In genomic region chr5:110860445-110860844, GRCm38 (mm10) we compare ENCODE assay signal across 26 mouse cellular contexts. TPM values are rescaled to one million over a fixed set of nuclear protein-coding genes. Genes with fewer than 3 reads are reported as not detected.
DNase-seq lines count a peak whose midpoint lies in the region; ATAC-seq and TF ChIP-seq lines count a peak whose summit lies in the region.
"Had no signal": no experiment of that assay in that cellular context is flagged by ENCODE, and none has a peak within 500 bp of the region (broad histone marks: within the 10 kb centered on the region; RNA-seq: fewer than 3 reads in every experiment).

No protein-coding gene starts in this region.

- peaks cover 32% of the 10 kb centered on the region for H3K36me3 ChIP-seq in embryonic facial prominence, embryonic 12.5 days
- H3K36me3 ChIP-seq in embryonic facial prominence, embryonic 10.5 days (replicated peaks), result peaks cover 92% of the 10 kb centered on the region
- H3K36me3 ChIP-seq in heart, embryonic 13.5 days, result peaks cover 51% of the 10 kb centered on the region
- H3K36me3 ChIP-seq in hindbrain, postnatal 0 days (ENCODE audit: insufficient read depth, low read length), result no peaks in the 10 kb centered on the region
- H3K36me3 ChIP-seq in hindbrain, embryonic 10.5 days, result peaks cover 88% of the 10 kb centered on the region
- H3K36me3 ChIP-seq in midbrain, postnatal 0 days (ENCODE audit: insufficient read depth, low read length), result no peaks in the 10 kb centered on the region
- H3K36me3 ChIP-seq in midbrain, embryonic 11.5 days (ENCODE audit: control insufficient read depth, insufficient read depth, low read length), result peaks cover 4% of the 10 kb centered on the region; the same call in 1 of the 2 replicates

- ATAC-seq in embryonic facial prominence, embryonic 12.5 days (ENCODE audit: insufficient number of reproducible peaks, insufficient read depth, low FRiP score, low TSS enrichment), result no peak
- ATAC-seq in heart, embryonic 13.5 days (ENCODE audit: extremely low read depth, insufficient number of reproducible peaks, low FRiP score, low TSS enrichment), result no peak
- ATAC-seq in hindbrain, postnatal 0 days, result no peak
- no peak for ATAC-seq in midbrain, postnatal 0 days (ENCODE audit: low FRiP score)
- ATAC-seq in midbrain, embryonic 11.5 days (ENCODE audit: low FRiP score), result no peak
- ATAC-seq: activated CD4-positive, CD25-positive, alpha-beta regulatory T cell, adult 4 months; forebrain, embryonic 13.5 days; hindbrain, embryonic 16.5 days; intestine, embryonic 16.5 days; liver, postnatal 0 days had no signal

- no peak overlapping the region for H3K4me3 ChIP-seq in embryonic facial prominence, embryonic 12.5 days
- no peak overlapping the region for H3K4me3 ChIP-seq in embryonic facial prominence, embryonic 10.5 days
- H3K4me3 ChIP-seq in heart, embryonic 13.5 days, result no peak overlapping the region
- H3K4me3 ChIP-seq in hindbrain, postnatal 0 days (ENCODE audit: low read length), result no peak overlapping the region
- no peak overlapping the region for H3K4me3 ChIP-seq in hindbrain, embryonic 10.5 days
- H3K4me3 ChIP-seq in midbrain, postnatal 0 days (ENCODE audit: low read depth, low read length), result no peak overlapping the region
- H3K4me3 ChIP-seq in midbrain, embryonic 11.5 days (ENCODE audit: low read depth, low read length), result no peak overlapping the region
- H3K4me3 ChIP-seq: embryonic facial prominence, embryonic 13.5 days; erythroblast, embryonic 14.5 days; forebrain, embryonic 13.5 days; kidney, embryonic 15.5 days; limb, embryonic 10.5 days; midbrain, embryonic 12.5 days had no signal

- no peak overlapping the region for H3K4me2 ChIP-seq in embryonic facial prominence, embryonic 12.5 days (replicated peaks)
- H3K4me2 ChIP-seq in heart, embryonic 13.5 days, result no peak overlapping the region
- no peak overlapping the region for H3K4me2 ChIP-seq in hindbrain, postnatal 0 days (ENCODE audit: low read depth, low read length)
- no peak overlapping the region for H3K4me2 ChIP-seq in midbrain, postnatal 0 days (ENCODE audit: low read depth, low read length, poor library complexity, severe bottlenecking)
- no peak overlapping the region for H3K4me2 ChIP-seq in midbrain, embryonic 11.5 days
- H3K4me2 ChIP-seq: embryonic facial prominence, embryonic 13.5 days; forebrain, embryonic 13.5 days; kidney, embryonic 15.5 days; liver, embryonic 11.5 days; midbrain, embryonic 12.5 days had no signal

- H3K9me3 ChIP-seq in embryonic facial prominence, embryonic 12.5 days, result no peaks in the 10 kb centered on the region
- no peaks in the 10 kb centered on the region for H3K9me3 ChIP-seq in embryonic facial prominence, embryonic 10.5 days
- no peaks in the 10 kb centered on the region for H3K9me3 ChIP-seq in heart, embryonic 13.5 days
- no peaks in the 10 kb centered on the region for H3K9me3 ChIP-seq in hindbrain, postnatal 0 days (ENCODE audit: low read length)
- H3K9me3 ChIP-seq in hindbrain, embryonic 10.5 days, result no peaks in the 10 kb centered on the region
- no peaks in the 10 kb centered on the region for H3K9me3 ChIP-seq in midbrain, postnatal 0 days (ENCODE audit: low read length)
- H3K9me3 ChIP-seq in midbrain, embryonic 11.5 days (ENCODE audit: control insufficient read depth, low read length), result no peaks in the 10 kb centered on the region
- H3K9me3 ChIP-seq: embryonic facial prominence, embryonic 13.5 days; forebrain, embryonic 13.5 days; kidney, embryonic 15.5 days; limb, embryonic 10.5 days; midbrain, embryonic 12.5 days had no signal

- H3K4me1 ChIP-seq in embryonic facial prominence, embryonic 12.5 days, result no peaks in the 10 kb centered on the region
- H3K4me1 ChIP-seq in embryonic facial prominence, embryonic 10.5 days, result peaks cover 13% of the 10 kb centered on the region
- H3K4me1 ChIP-seq in heart, embryonic 13.5 days, result peaks cover 29% of the 10 kb centered on the region
- no peaks in the 10 kb centered on the region for H3K4me1 ChIP-seq in hindbrain, postnatal 0 days (ENCODE audit: insufficient read depth, low read length)
- H3K4me1 ChIP-seq in hindbrain, embryonic 10.5 days (replicated peaks), result 0 out of 2 replicates have a peak, but pooled peaks cover 4% of the 10 kb centered on the region
- H3K4me1 ChIP-seq in midbrain, postnatal 0 days (ENCODE audit: insufficient read depth, low read length), result no peaks in the 10 kb centered on the region
- H3K4me1 ChIP-seq in midbrain, embryonic 11.5 days (ENCODE audit: control insufficient read depth, insufficient read depth, low read length), result no peaks in the 10 kb centered on the region
- H3K4me1 ChIP-seq: forebrain, embryonic 13.5 days; limb, embryonic 10.5 days; midbrain, embryonic 12.5 days had no signal

- TF ChIP-seq CTCF in hindbrain, postnatal 0 days (IDR thresholded peaks at IDR 0.05; ENCODE audit: low read depth), result no peak
- no peak for TF ChIP-seq CTCF in midbrain, postnatal 0 days (IDR thresholded peaks at IDR 0.05)

- 87% methylated on average over 5 of the region's 5 CpGs for WGBS in embryonic facial prominence, embryonic 12.5 days
- 87% methylated on average over 5 of the region's 5 CpGs for WGBS in embryonic facial prominence, embryonic 10.5 days
- WGBS in heart, embryonic 13.5 days, result 73% methylated on average over 5 of the region's 5 CpGs
- WGBS in hindbrain, postnatal 0 days, result 88% methylated on average over 5 of the region's 5 CpGs
- WGBS in hindbrain, embryonic 10.5 days, result 93% methylated on average over 5 of the region's 5 CpGs
- WGBS in midbrain, postnatal 0 days, result 88% methylated on average over 5 of the region's 5 CpGs
- 92% methylated on average over 5 of the region's 5 CpGs for WGBS in midbrain, embryonic 11.5 days

- 0 out of 2 replicates have a peak overlapping the region, but pooled peaks have one; percentile 82 for H3K27ac ChIP-seq in embryonic facial prominence, embryonic 12.5 days
- H3K27ac ChIP-seq in embryonic facial prominence, embryonic 10.5 days (replicated peaks), result no peak overlapping the region
- H3K27ac ChIP-seq in heart, embryonic 13.5 days (replicated peaks), result peak overlapping the region; percentile 83; the same call in 1 of the 2 replicates
- H3K27ac ChIP-seq in hindbrain, postnatal 0 days, result peak overlapping the region; percentile 81; the same call in 1 of the 2 replicates
- H3K27ac ChIP-seq in hindbrain, embryonic 10.5 days, result no peak overlapping the region
- peak overlapping the region; percentile 65 for H3K27ac ChIP-seq in midbrain, postnatal 0 days (ENCODE audit: low read depth, low read length)
- no peak overlapping the region for H3K27ac ChIP-seq in midbrain, embryonic 11.5 days (ENCODE audit: low read depth, low read length)
- H3K27ac ChIP-seq: forebrain, embryonic 13.5 days; limb, embryonic 10.5 days; midbrain, embryonic 12.5 days had no signal

- intact Hi-C loops in heart, postnatal 14 days (cut with DNase I), result loop anchor here (2.0 kb wide), 1 partner anchor 18 kb away; the partner anchor contains the start of gene Ttc28

- H3K27me3 ChIP-seq in embryonic facial prominence, embryonic 12.5 days, result no peaks in the 10 kb centered on the region
- no peaks in the 10 kb centered on the region for H3K27me3 ChIP-seq in embryonic facial prominence, embryonic 10.5 days (replicated peaks; ENCODE audit: low read depth, poor library complexity, severe bottlenecking)
- no peaks in the 10 kb centered on the region for H3K27me3 ChIP-seq in heart, embryonic 13.5 days (replicated peaks)
- no peaks in the 10 kb centered on the region for H3K27me3 ChIP-seq in hindbrain, postnatal 0 days (ENCODE audit: insufficient read depth, low read length)
- H3K27me3 ChIP-seq in hindbrain, embryonic 10.5 days (ENCODE audit: insufficient read depth, poor library complexity, severe bottlenecking), result no peaks in the 10 kb centered on the region
- no peaks in the 10 kb centered on the region for H3K27me3 ChIP-seq in midbrain, postnatal 0 days (ENCODE audit: insufficient read depth, low read length)
- no peaks in the 10 kb centered on the region for H3K27me3 ChIP-seq in midbrain, embryonic 11.5 days (ENCODE audit: control insufficient read depth, insufficient read depth, low read length)
- H3K27me3 ChIP-seq: embryonic facial prominence, embryonic 13.5 days; forebrain, embryonic 13.5 days; kidney, embryonic 15.5 days; midbrain, embryonic 12.5 days had no signal

- DNase-seq in embryonic facial prominence, embryonic 10.5 days (ENCODE audit: low spot score), result no peak
- no peak for DNase-seq in heart, postnatal 14 days
- DNase-seq in hindbrain, postnatal 0 days (ENCODE audit: low spot score), result no peak
- no peak for DNase-seq in hindbrain, embryonic 10.5 days (ENCODE audit: low spot score)
- no peak for DNase-seq in midbrain, postnatal 0 days (ENCODE audit: low spot score)
- no peak for DNase-seq in midbrain, embryonic 11.5 days (ENCODE audit: low spot score, missing footprints)
- DNase-seq: adrenal gland, adult 8-10 months; cerebellum, adult 18-20 months; cerebellum, postnatal 14 days; gastrocnemius, postnatal 10 days; layer of hippocampus, adult 9-11 months; liver, postnatal 0 days; lung, postnatal 14 days; right cerebral cortex, postnatal 14 days had no signal

- H3K9ac ChIP-seq in embryonic facial prominence, embryonic 12.5 days, result no peak overlapping the region
- H3K9ac ChIP-seq in heart, embryonic 13.5 days, result no peak overlapping the region
- no peak overlapping the region for H3K9ac ChIP-seq in hindbrain, postnatal 0 days (replicated peaks; ENCODE audit: low read length)
- H3K9ac ChIP-seq in midbrain, postnatal 0 days (replicated peaks; ENCODE audit: low read length, poor library complexity, severe bottlenecking), result no peak overlapping the region
- no peak overlapping the region for H3K9ac ChIP-seq in midbrain, embryonic 11.5 days (ENCODE audit: low read length)
- H3K9ac ChIP-seq: embryonic facial prominence, embryonic 13.5 days; forebrain, embryonic 13.5 days; kidney, embryonic 15.5 days; liver, postnatal 0 days; midbrain, embryonic 12.5 days had no signal

RNA-seq across cellular contexts. Expression of gene Ttc28, which starts 19.2 kb away (rescaled TPM):
- 21.2 and 23.4 TPM in 2 replicates for polyA plus RNA-seq in embryonic facial prominence, embryonic 12.5 days (2016; fragmentation: Nextera tagmentation; extraction: Ambion mirVana)
- 12.8 and 13.3 TPM in 2 replicates for polyA plus RNA-seq in embryonic facial prominence, embryonic 10.5 days (2016; fragmentation: Nextera tagmentation; extraction: Ambion mirVana)
- 5.7 and 7.6 TPM in 2 replicates for polyA plus RNA-seq in heart, embryonic 13.5 days (2015; fragmentation: Nextera tagmentation; extraction: Ambion mirVana)
- 10 to 100 TPM; 20.5 to 21.6 TPM for total RNA-seq in heart, postnatal 14 days (2021)
- total RNA-seq in hindbrain, postnatal 0 days (2014; rRNA removed), result 41.9 and 49.8 TPM in 2 replicates
- polyA plus RNA-seq in hindbrain, postnatal 0 days (2015; fragmentation: Nextera tagmentation; extraction: Ambion mirVana), result 9.7 and 11.1 TPM in 2 replicates
- 10.9 and 14.5 TPM in 2 replicates for polyA plus RNA-seq in hindbrain, embryonic 10.5 days (2016; fragmentation: Nextera tagmentation; extraction: Ambion mirVana)
- total RNA-seq in midbrain, postnatal 0 days (2014; rRNA removed), result 45.2 and 53.1 TPM in 2 replicates
- polyA plus RNA-seq in midbrain, postnatal 0 days (2015; fragmentation: Nextera tagmentation; extraction: Ambion mirVana), result 8.9 and 10.6 TPM in 2 replicates
- 12.7 and 13.5 TPM in 2 replicates for polyA plus RNA-seq in midbrain, embryonic 11.5 days (2014; fragmentation: Nextera tagmentation; extraction: Ambion mirVana)

RNA-seq across cellular contexts. Expression of gene Chek2, which starts 20.7 kb away (rescaled TPM):
- 26.7 and 30.2 TPM in 2 replicates for polyA plus RNA-seq in embryonic facial prominence, embryonic 12.5 days (2016; fragmentation: Nextera tagmentation; extraction: Ambion mirVana)
- polyA plus RNA-seq in embryonic facial prominence, embryonic 10.5 days (2016; fragmentation: Nextera tagmentation; extraction: Ambion mirVana), result 40.4 and 44.0 TPM in 2 replicates
- 18.2 and 19.8 TPM in 2 replicates for polyA plus RNA-seq in heart, embryonic 13.5 days (2015; fragmentation: Nextera tagmentation; extraction: Ambion mirVana)
- total RNA-seq in heart, postnatal 14 days (2021), result 1 to 10 TPM; 4.0 to 5.2 TPM
- total RNA-seq in hindbrain, postnatal 0 days (2014; rRNA removed), result 5.5 and 5.6 TPM in 2 replicates
- polyA plus RNA-seq in hindbrain, postnatal 0 days (2015; fragmentation: Nextera tagmentation; extraction: Ambion mirVana), result 5.1 and 7.0 TPM in 2 replicates
- polyA plus RNA-seq in hindbrain, embryonic 10.5 days (2016; fragmentation: Nextera tagmentation; extraction: Ambion mirVana), result 31.0 and 43.8 TPM in 2 replicates
- total RNA-seq in midbrain, postnatal 0 days (2014; rRNA removed), result 3.2 and 27.2 TPM in 2 replicates
- 1.9 and 2.6 TPM in 2 replicates for polyA plus RNA-seq in midbrain, postnatal 0 days (2015; fragmentation: Nextera tagmentation; extraction: Ambion mirVana)
- 26.8 and 28.5 TPM in 2 replicates for polyA plus RNA-seq in midbrain, embryonic 11.5 days (2014; fragmentation: Nextera tagmentation; extraction: Ambion mirVana)

RNA-seq across cellular contexts. Expression of gene Hscb, which starts 20.9 kb away (rescaled TPM):
- 27.1 and 31.3 TPM in 2 replicates for polyA plus RNA-seq in embryonic facial prominence, embryonic 12.5 days (2016; fragmentation: Nextera tagmentation; extraction: Ambion mirVana)
- polyA plus RNA-seq in embryonic facial prominence, embryonic 10.5 days (2016; fragmentation: Nextera tagmentation; extraction: Ambion mirVana), result 27.2 and 32.3 TPM in 2 replicates
- polyA plus RNA-seq in heart, embryonic 13.5 days (2015; fragmentation: Nextera tagmentation; extraction: Ambion mirVana), result 28.3 and 29.7 TPM in 2 replicates
- 10 to 100 TPM; 16.4 to 20.7 TPM for total RNA-seq in heart, postnatal 14 days (2021)
- 10.0 and 10.5 TPM in 2 replicates for total RNA-seq in hindbrain, postnatal 0 days (2014; rRNA removed)
- polyA plus RNA-seq in hindbrain, postnatal 0 days (2015; fragmentation: Nextera tagmentation; extraction: Ambion mirVana), result 12.0 and 16.4 TPM in 2 replicates
- polyA plus RNA-seq in hindbrain, embryonic 10.5 days (2016; fragmentation: Nextera tagmentation; extraction: Ambion mirVana), result 22.8 and 23.0 TPM in 2 replicates
- 9.6 and 13.4 TPM in 2 replicates for total RNA-seq in midbrain, postnatal 0 days (2014; rRNA removed)
- 9.2 and 9.8 TPM in 2 replicates for polyA plus RNA-seq in midbrain, postnatal 0 days (2015; fragmentation: Nextera tagmentation; extraction: Ambion mirVana)
- 21.0 and 25.0 TPM in 2 replicates for polyA plus RNA-seq in midbrain, embryonic 11.5 days (2014; fragmentation: Nextera tagmentation; extraction: Ambion mirVana)

RNA-seq across cellular contexts. Expression of gene Ulk1, which starts 50.5 kb away (rescaled TPM):
- polyA plus RNA-seq in embryonic facial prominence, embryonic 12.5 days (2016; fragmentation: Nextera tagmentation; extraction: Ambion mirVana), result 26.5 and 28.1 TPM in 2 replicates
- polyA plus RNA-seq in embryonic facial prominence, embryonic 10.5 days (2016; fragmentation: Nextera tagmentation; extraction: Ambion mirVana), result 25.6 and 27.4 TPM in 2 replicates
- 10.6 and 11.8 TPM in 2 replicates for polyA plus RNA-seq in heart, embryonic 13.5 days (2015; fragmentation: Nextera tagmentation; extraction: Ambion mirVana)
- 10 to 100 TPM; 76.1 to 76.9 TPM for total RNA-seq in heart, postnatal 14 days (2021)
- 53.9 and 60.8 TPM in 2 replicates for total RNA-seq in hindbrain, postnatal 0 days (2014; rRNA removed)
- 13.9 and 16.3 TPM in 2 replicates for polyA plus RNA-seq in hindbrain, postnatal 0 days (2015; fragmentation: Nextera tagmentation; extraction: Ambion mirVana)
- polyA plus RNA-seq in hindbrain, embryonic 10.5 days (2016; fragmentation: Nextera tagmentation; extraction: Ambion mirVana), result 24.5 and 28.1 TPM in 2 replicates
- total RNA-seq in midbrain, postnatal 0 days (2014; rRNA removed), result 69.8 and 75.4 TPM in 2 replicates
- polyA plus RNA-seq in midbrain, postnatal 0 days (2015; fragmentation: Nextera tagmentation; extraction: Ambion mirVana), result 17.8 and 21.1 TPM in 2 replicates
- polyA plus RNA-seq in midbrain, embryonic 11.5 days (2014; fragmentation: Nextera tagmentation; extraction: Ambion mirVana), result 28.1 and 36.1 TPM in 2 replicates

Comparison
In these comparisons a context has a peak if more than half of its experiments do, and no peak if none do; other contexts are left out.
1. H3K27ac ChIP-seq: peak in embryonic facial prominence, embryonic 12.5 days (single experiment), heart, embryonic 13.5 days (single experiment), hindbrain, postnatal 0 days (single experiment) and midbrain, postnatal 0 days (single experiment); none in embryonic facial prominence, embryonic 10.5 days (single experiment), hindbrain, embryonic 10.5 days (single experiment) and midbrain, embryonic 11.5 days (single experiment).